10 mouse cellular contexts compared by ENCODE assay signal in genomic region chr19:42725056-42725972, GRCm38 (mm10). TPM values are rescaled to one million over a fixed set of nuclear protein-coding genes. Genes with fewer than 3 reads are reported as not detected.
A peak's percentile ranks its signal among the peaks of the same experiment; 100 is the strongest.
DNase-seq lines count a peak whose midpoint lies in the region; ATAC-seq lines count a peak whose summit lies in the region.
"Had no signal": no experiment of that assay in that cellular context is flagged by ENCODE, and none has a peak within 500 bp of the region (broad histone marks: within the 10 kb centered on the region; RNA-seq: fewer than 3 reads in every experiment).

No protein-coding gene starts in this region.

- no peak overlapping the region for H3K27ac ChIP-seq in lung, embryonic 15.5 days
- peak overlapping the region; percentile 38 for H3K27ac ChIP-seq in kidney, embryonic 14.5 days (ENCODE audit: low read depth, low read length)
- H3K27ac ChIP-seq in neural tube, embryonic 14.5 days (ENCODE audit: low read depth, low read length), result no peak overlapping the region
- H3K27ac ChIP-seq: macrophage had no signal

- H3K4me3 ChIP-seq in lung, embryonic 15.5 days, result no peak overlapping the region
- no peak overlapping the region for H3K4me3 ChIP-seq in kidney, embryonic 14.5 days (ENCODE audit: low read length)
- H3K4me3 ChIP-seq in neural tube, embryonic 14.5 days (ENCODE audit: low read depth, low read length), result no peak overlapping the region

- no peak for DNase-seq in lung, adult 18-20 months
- DNase-seq in right cerebral cortex, postnatal 36 days (ENCODE audit: low spot score in 2 of 2), result no peak
- DNase-seq: gastrocnemius, postnatal 14 days had no signal

- H3K9me3 ChIP-seq in lung, embryonic 15.5 days, result no peaks in the 10 kb centered on the region
- H3K9me3 ChIP-seq in kidney, embryonic 14.5 days (ENCODE audit: control insufficient read depth, low read length), result no peaks in the 10 kb centered on the region
- H3K9me3 ChIP-seq in neural tube, embryonic 14.5 days (ENCODE audit: control insufficient read depth, low read length), result no peaks in the 10 kb centered on the region

- H3K27me3 ChIP-seq in lung, embryonic 15.5 days, result peaks cover 3% of the 10 kb centered on the region; the same call in 1 of the 2 replicates
- H3K27me3 ChIP-seq in kidney, embryonic 14.5 days (ENCODE audit: control insufficient read depth, insufficient read depth, low read length), result no peaks in the 10 kb centered on the region
- H3K27me3 ChIP-seq in neural tube, embryonic 14.5 days (ENCODE audit: control insufficient read depth, insufficient read depth, low read length), result no peaks in the 10 kb centered on the region

- peak; percentile 15; the same call in 1 of the 2 replicates for ATAC-seq in lung, embryonic 15.5 days (ENCODE audit: borderline replicate concordance, extremely low read depth, low FRiP score, low TSS enrichment)
- peak; percentile 35; the same call in 1 of the 2 replicates for ATAC-seq in granulocyte monocyte progenitor cell, adult 5-6 weeks (replicated peaks; ENCODE audit: poor library complexity, severe bottlenecking)
- ATAC-seq in kidney, embryonic 14.5 days (ENCODE audit: low FRiP score, low TSS enrichment), result peak; percentile 73
- ATAC-seq in neural tube, embryonic 14.5 days (ENCODE audit: low read depth), result peak; percentile 28; the same call in 1 of the 2 replicates
- no peak for ATAC-seq in megakaryocyte-erythroid progenitor cell, adult 5-6 weeks (replicated peaks; ENCODE audit: low FRiP score, low TSS enrichment, poor library complexity, severe bottlenecking)
- ATAC-seq in monocyte, adult 5-6 weeks (replicated peaks; ENCODE audit: insufficient number of reproducible peaks, low FRiP score, low TSS enrichment, poor library complexity, severe bottlenecking), result no peak

- no peak overlapping the region for H3K9ac ChIP-seq in lung, embryonic 15.5 days
- no peak overlapping the region for H3K9ac ChIP-seq in kidney, embryonic 14.5 days (ENCODE audit: low read depth, low read length)
- no peak overlapping the region for H3K9ac ChIP-seq in neural tube, embryonic 14.5 days (replicated peaks; ENCODE audit: low read depth, low read length)

- peaks cover 12% of the 10 kb centered on the region; the same call in 1 of the 2 replicates for H3K4me1 ChIP-seq in lung, embryonic 15.5 days
- peaks cover 31% of the 10 kb centered on the region for H3K4me1 ChIP-seq in kidney, embryonic 14.5 days (ENCODE audit: control insufficient read depth, insufficient read depth, low read length)
- H3K4me1 ChIP-seq in neural tube, embryonic 14.5 days (ENCODE audit: control insufficient read depth, insufficient read depth, low read length), result 0 out of 2 replicates have a peak, but pooled peaks cover 5% of the 10 kb centered on the region

- H3K4me2 ChIP-seq in lung, embryonic 15.5 days, result no peak overlapping the region
- no peak overlapping the region for H3K4me2 ChIP-seq in kidney, embryonic 14.5 days (replicated peaks; ENCODE audit: low read depth, low read length)
- H3K4me2 ChIP-seq in neural tube, embryonic 14.5 days (ENCODE audit: low read depth, low read length), result no peak overlapping the region

- H3K36me3 ChIP-seq in lung, embryonic 15.5 days, result no peaks in the 10 kb centered on the region
- no peaks in the 10 kb centered on the region for H3K36me3 ChIP-seq in kidney, embryonic 14.5 days (ENCODE audit: control insufficient read depth, insufficient read depth, low read length)
- H3K36me3 ChIP-seq in neural tube, embryonic 14.5 days (ENCODE audit: control insufficient read depth, insufficient read depth, low read length), result no peaks in the 10 kb centered on the region

- WGBS in lung, embryonic 15.5 days, result 48% methylated on average over 16 of the region's 16 CpGs
- 20% methylated on average over 16 of the region's 16 CpGs for WGBS in kidney, embryonic 14.5 days
- WGBS in neural tube, embryonic 14.5 days, result 47% methylated on average over 16 of the region's 16 CpGs

RNA-seq across cellular contexts. Expression of gene Pyroxd2, which starts 27.3 kb away (rescaled TPM):
- 5.3 and 5.8 TPM in 2 replicates for polyA plus RNA-seq in lung, embryonic 15.5 days (2015; fragmentation: Nextera tagmentation; extraction: Ambion mirVana)
- total RNA-seq in granulocyte monocyte progenitor cell, adult 5-6 weeks (2014; fragmentation: Nextera tagmentation), result 6.2 and 12.1 TPM in 2 replicates
- 2.3 and 3.1 TPM in 2 replicates for total RNA-seq in granulocyte monocyte progenitor cell, adult 5-6 weeks (2017)
- 2.4 and 3.0 TPM in 2 replicates for polyA plus RNA-seq in kidney, embryonic 14.5 days (2014; fragmentation: Nextera tagmentation; extraction: Ambion mirVana)
- polyA plus RNA-seq in neural tube, embryonic 14.5 days (2014; fragmentation: Nextera tagmentation; extraction: Ambion mirVana), result 1.5 and 1.6 TPM in 2 replicates
- 1.3 and 3.4 TPM in 2 replicates for total RNA-seq in megakaryocyte-erythroid progenitor cell, adult 5-6 weeks (2014; fragmentation: Nextera tagmentation)
- 0.42 and 0.76 TPM in 2 replicates for total RNA-seq in megakaryocyte-erythroid progenitor cell, adult 5-6 weeks (2017)
- 0.58 to 1.6 TPM in 2 of 3 replicates, not detected in the other for total RNA-seq in monocyte, adult 5-6 weeks (2017)

RNA-seq across cellular contexts. Expression of gene Hps1, which starts 54.5 kb away (rescaled TPM):
- 16.3 and 17.7 TPM in 2 replicates for polyA plus RNA-seq in lung, embryonic 15.5 days (2015; fragmentation: Nextera tagmentation; extraction: Ambion mirVana)
- total RNA-seq in granulocyte monocyte progenitor cell, adult 5-6 weeks (2014; fragmentation: Nextera tagmentation), result 24.1 and 32.2 TPM in 2 replicates
- total RNA-seq in granulocyte monocyte progenitor cell, adult 5-6 weeks (2017), result 22.7 and 34.4 TPM in 2 replicates
- 10.0 and 12.1 TPM in 2 replicates for polyA plus RNA-seq in kidney, embryonic 14.5 days (2014; fragmentation: Nextera tagmentation; extraction: Ambion mirVana)
- 10.3 and 10.7 TPM in 2 replicates for polyA plus RNA-seq in neural tube, embryonic 14.5 days (2014; fragmentation: Nextera tagmentation; extraction: Ambion mirVana)
- total RNA-seq in megakaryocyte-erythroid progenitor cell, adult 5-6 weeks (2014; fragmentation: Nextera tagmentation), result 29.2 and 29.7 TPM in 2 replicates
- 18.7 and 21.6 TPM in 2 replicates for total RNA-seq in megakaryocyte-erythroid progenitor cell, adult 5-6 weeks (2017)
- total RNA-seq in monocyte, adult 5-6 weeks (2017), result 14.0 to 25.4 TPM (median 16.2 TPM) in 3 replicates

Comparison
In these comparisons a context has a peak if more than half of its experiments do, and no peak if none do; other contexts are left out.
1. ATAC-seq: peak in lung, embryonic 15.5 days (single experiment), granulocyte monocyte progenitor cell, adult 5-6 weeks (single experiment), kidney, embryonic 14.5 days (single experiment) and neural tube, embryonic 14.5 days (single experiment); none in megakaryocyte-erythroid progenitor cell, adult 5-6 weeks (single experiment) and monocyte, adult 5-6 weeks (single experiment).